Mouse (Mus musculus): ENCODE measurements around the gene Tdpoz2.
"Not testable (repeated sequence)": the region's sequence is repeated elsewhere in the genome, so short reads cannot be mapped to it uniquely, and the experiment has no call there.

DNA sequence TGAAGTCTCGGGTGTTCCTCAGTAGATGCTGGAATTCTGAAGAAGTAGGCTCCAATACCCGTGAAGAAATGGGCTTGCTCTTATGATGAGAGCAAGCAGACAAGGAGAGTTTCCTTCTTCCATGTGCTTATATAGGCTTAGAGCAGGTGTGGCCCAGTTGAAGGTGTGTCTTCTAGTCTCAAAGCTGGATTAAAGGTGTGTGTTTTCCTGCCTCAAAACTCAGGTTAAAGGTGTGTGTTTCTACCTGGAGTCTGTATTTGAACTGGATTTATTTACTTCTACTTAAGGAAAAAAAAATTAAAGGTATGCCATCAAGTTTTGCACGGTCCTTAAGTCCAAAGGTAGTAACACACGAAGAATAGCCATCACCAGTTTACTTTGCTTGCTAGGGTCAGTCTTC lies 23.7 kb upstream of the Tdpoz2 start, which contains the start of gene Tdpoz1:
- not testable (repeated sequence) for TF ChIP-seq E2F4 (IDR thresholded peaks at IDR 0.05; ENCODE audit: borderline replicate concordance, low read depth, low read length); ETS1 (IDR thresholded peaks at IDR 0.05; ENCODE audit: low read depth, low read length); EP300 (IDR thresholded peaks at IDR 0.05; ENCODE audit: low read depth in 1 of 2, low read length in 2 of 2); CHD2 (IDR thresholded peaks at IDR 0.05; ENCODE audit: low read length); CTCF (IDR thresholded peaks at IDR 0.05 in 2 of 3, conservative IDR thresholded peaks at IDR 0.05 in 1 of 3; ENCODE audit: control insufficient read depth in 1 of 3, insufficient read depth in 1 of 3, low read depth in 2 of 3, low read length in 3 of 3, poor library complexity in 1 of 3, severe bottlenecking in 1 of 3); POLR2AphosphoS5 (IDR thresholded peaks at IDR 0.05; ENCODE audit: borderline replicate concordance, low read depth, low read length); POLR2A (IDR thresholded peaks at IDR 0.05; ENCODE audit: control insufficient read depth in 1 of 2, insufficient read depth in 1 of 2, low read depth in 1 of 2, low read length in 2 of 2, poor library complexity in 1 of 2); RCOR1 (IDR thresholded peaks at IDR 0.05; ENCODE audit: low read depth, low read length)

Measured in MEL (cell line).